Mouse (Mus musculus): ENCODE measurements around the gene Rin3. TPM values are rescaled to one million over a fixed set of nuclear protein-coding genes. Genes with fewer than 3 reads are reported as not detected.

Rin3 gene
- polyA plus RNA-seq, 1 experiment from 2014 or later = 3.5 TPM

DNA sequence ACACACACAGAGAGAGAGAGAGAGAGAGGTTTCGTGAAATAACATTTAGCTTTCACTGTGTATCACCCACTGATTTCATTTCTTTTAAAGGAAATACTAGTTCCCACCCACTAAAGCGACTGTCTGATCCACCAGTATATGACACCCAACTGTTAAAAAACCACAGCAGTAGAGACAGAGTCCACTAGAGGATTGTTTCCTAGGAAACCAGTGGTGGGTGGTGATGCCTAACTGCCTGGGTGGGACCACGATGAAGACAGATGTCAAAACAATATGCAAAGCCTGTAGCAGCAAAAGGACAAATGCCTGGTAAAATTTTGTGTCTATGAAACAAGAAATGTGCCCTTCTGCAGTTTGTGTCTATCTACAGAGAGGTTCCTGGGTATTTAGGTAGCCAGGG is 31.8 kb upstream of the Rin3 start:
- Histone ChIP-seq H3K36me3 (replicated peaks; ENCODE audit: control insufficient read depth, insufficient read depth, low read depth, low read length) (no peaks in the 10 kb centered on the region), H3K4me3 (ENCODE audit: low read depth, low read length) (no peak overlapping the region), H3K9me3 (replicated peaks; ENCODE audit: control insufficient read depth, low read length) (no peaks in the 10 kb centered on the region), H3K27ac (replicated peaks; ENCODE audit: low read depth, low read length) (no peak overlapping the region), H3K27me3 (ENCODE audit: control insufficient read depth, insufficient read depth, low read length) (no peaks in the 10 kb centered on the region; the same call in 1 of the 2 replicates), H3K9ac (replicated peaks; ENCODE audit: low read length) (no peak overlapping the region), H3K4me1 (ENCODE audit: control insufficient read depth, insufficient read depth, low read length) (no peaks in the 10 kb centered on the region), H3K4me2 (ENCODE audit: low read depth, low read length) (no peak overlapping the region)
- ATAC-seq (replicated peaks; ENCODE audit: insufficient number of reproducible peaks, low FRiP score, low TSS enrichment, low read depth) (no peak), DNase-seq (ENCODE audit: low spot score) (no peak)
- 81% methylated on average over 3 of the region's 3 CpGs for WGBS

DNA sequence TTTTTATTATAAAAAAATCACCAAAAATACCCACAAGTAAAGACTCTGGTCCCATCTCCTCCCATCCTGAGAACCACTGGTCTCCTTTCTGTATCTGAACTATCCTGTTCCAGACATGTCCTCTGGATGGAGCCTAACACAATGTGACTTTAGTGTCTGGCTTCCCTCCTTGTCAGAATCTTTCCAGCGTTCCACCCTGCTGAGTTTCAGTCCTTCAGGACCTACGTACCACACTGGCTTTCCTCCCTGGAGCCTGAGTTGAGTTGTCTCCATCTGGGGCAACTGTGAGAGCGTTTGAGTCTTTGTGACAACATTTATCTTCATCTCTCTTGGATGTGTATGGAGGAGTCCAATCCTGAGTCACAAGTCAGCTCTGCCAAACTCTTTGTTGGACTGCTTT is 30.9 kb upstream of the Rin3 start:
- H3K4me2 ChIP-seq (ENCODE audit: low read depth, low read length) = no peak overlapping the region
- DNase-seq (ENCODE audit: low spot score) (no peak), ATAC-seq (replicated peaks; ENCODE audit: insufficient number of reproducible peaks, low FRiP score, low TSS enrichment, low read depth) (no peak)
- H3K4me1 ChIP-seq (ENCODE audit: control insufficient read depth, insufficient read depth, low read length) = no peaks in the 10 kb centered on the region
- no peaks in the 10 kb centered on the region; the same call in 1 of the 2 replicates for H3K27me3 ChIP-seq (ENCODE audit: control insufficient read depth, insufficient read depth, low read length)
- WGBS = 78% methylated on average over 3 of the region's 3 CpGs
- no peak overlapping the region for H3K4me3 ChIP-seq (ENCODE audit: low read depth, low read length)
- no peak overlapping the region for H3K9ac ChIP-seq (replicated peaks; ENCODE audit: low read length)
- H3K9me3 ChIP-seq (replicated peaks; ENCODE audit: control insufficient read depth, low read length) = no peaks in the 10 kb centered on the region
- no peaks in the 10 kb centered on the region for H3K36me3 ChIP-seq (replicated peaks; ENCODE audit: control insufficient read depth, insufficient read depth, low read depth, low read length)
- H3K27ac ChIP-seq (replicated peaks; ENCODE audit: low read depth, low read length) = no peak overlapping the region

DNA sequence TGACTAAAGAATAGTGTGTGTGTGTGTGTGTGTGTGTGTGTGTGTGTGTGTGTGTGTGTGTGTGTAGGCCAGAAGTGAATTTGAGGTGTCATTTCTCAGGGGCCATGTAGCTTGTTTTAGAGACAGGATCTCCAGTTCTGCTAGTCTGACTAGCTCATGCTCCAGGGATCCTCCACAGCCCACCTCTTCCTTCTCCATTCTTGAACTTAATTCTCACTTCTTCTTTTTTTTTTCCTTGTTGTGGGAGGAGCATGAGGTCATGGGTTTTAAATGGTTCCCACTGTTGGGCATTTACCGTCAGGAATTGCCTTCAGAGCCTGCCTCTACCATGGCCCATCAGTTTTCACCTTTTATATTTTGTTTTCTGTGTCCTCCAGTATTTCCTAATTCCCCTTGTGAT is 30.3 kb upstream of the Rin3 start:
- no peaks in the 10 kb centered on the region for H3K9me3 ChIP-seq (replicated peaks; ENCODE audit: control insufficient read depth, low read length)
- H3K4me1 ChIP-seq (ENCODE audit: control insufficient read depth, insufficient read depth, low read length) = no peaks in the 10 kb centered on the region
- no peak overlapping the region for H3K4me2 ChIP-seq (ENCODE audit: low read depth, low read length)
- no peaks in the 10 kb centered on the region for H3K36me3 ChIP-seq (replicated peaks; ENCODE audit: control insufficient read depth, insufficient read depth, low read depth, low read length)
- no peak overlapping the region for H3K9ac ChIP-seq (replicated peaks; ENCODE audit: low read length)
- ATAC-seq (replicated peaks; ENCODE audit: insufficient number of reproducible peaks, low FRiP score, low TSS enrichment, low read depth) = no peak
- H3K27me3 ChIP-seq (ENCODE audit: control insufficient read depth, insufficient read depth, low read length) = no peaks in the 10 kb centered on the region; the same call in 1 of the 2 replicates
- no peak for DNase-seq (ENCODE audit: low spot score)
- H3K27ac ChIP-seq (replicated peaks; ENCODE audit: low read depth, low read length) = no peak overlapping the region
- 76% methylated on average over 1 of the region's 1 CpGs for WGBS
- no peak overlapping the region for H3K4me3 ChIP-seq (ENCODE audit: low read depth, low read length)

DNA sequence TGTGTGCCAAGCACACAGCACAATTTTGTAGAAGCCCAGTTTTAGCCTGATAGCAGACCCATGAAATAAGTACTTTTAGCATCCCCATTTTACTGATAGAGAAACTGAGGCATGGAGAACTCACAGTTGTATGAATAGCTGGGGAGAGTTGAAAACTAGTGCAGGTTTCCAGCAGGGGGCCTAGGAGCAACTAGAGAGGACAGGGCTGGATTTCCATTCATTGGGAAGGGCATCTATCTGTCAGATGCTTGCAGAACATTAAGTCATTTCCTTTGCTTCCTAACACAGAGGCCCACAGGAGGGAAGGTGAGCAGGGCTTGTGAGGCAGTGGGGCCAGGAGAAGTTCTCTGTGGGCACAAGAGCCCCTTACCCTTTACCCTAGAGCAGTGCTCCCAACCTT is 27.8 kb upstream of the Rin3 start:
- no peaks in the 10 kb centered on the region for H3K9me3 ChIP-seq (replicated peaks; ENCODE audit: control insufficient read depth, low read length)
- ATAC-seq (replicated peaks; ENCODE audit: insufficient number of reproducible peaks, low FRiP score, low TSS enrichment, low read depth) = no peak
- no peak overlapping the region for H3K27ac ChIP-seq (replicated peaks; ENCODE audit: low read depth, low read length)

DNA sequence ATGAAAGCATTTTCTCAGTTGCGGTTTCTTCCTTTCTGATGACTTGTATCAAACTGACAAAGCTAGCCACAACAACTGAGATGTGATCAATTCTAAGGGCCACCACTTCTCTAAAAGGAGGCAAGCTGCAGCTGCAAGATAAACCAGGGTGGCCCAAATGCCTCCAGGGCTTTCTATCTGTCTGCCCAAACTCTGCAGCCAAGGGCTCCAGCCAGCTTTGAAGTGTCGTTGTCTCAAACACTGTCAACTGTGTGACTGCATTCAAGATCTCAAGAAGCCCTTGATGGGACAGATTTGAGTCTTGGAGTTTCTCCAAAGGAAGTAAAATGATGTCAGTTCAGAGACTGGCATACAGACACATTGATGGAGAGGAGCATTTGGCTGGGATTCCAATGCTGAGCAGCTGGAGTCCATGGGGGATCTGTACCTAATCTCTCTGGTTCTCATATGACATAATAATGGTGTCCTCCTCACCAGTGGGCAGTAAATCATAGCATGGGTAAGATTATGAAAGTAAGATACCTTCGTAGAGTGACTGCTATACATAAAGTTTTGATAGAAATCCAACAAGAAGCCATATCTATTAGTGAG is 24.2 kb upstream of the Rin3 start:
- H3K27ac ChIP-seq (replicated peaks; ENCODE audit: low read depth, low read length) = no peak overlapping the region
- no peaks in the 10 kb centered on the region for H3K36me3 ChIP-seq (replicated peaks; ENCODE audit: control insufficient read depth, insufficient read depth, low read depth, low read length)
- H3K4me1 ChIP-seq (ENCODE audit: control insufficient read depth, insufficient read depth, low read length) = no peaks in the 10 kb centered on the region
- no peak overlapping the region for H3K9ac ChIP-seq (replicated peaks; ENCODE audit: low read length)
- 71% methylated on average over 3 of the region's 3 CpGs for WGBS
- H3K9me3 ChIP-seq (replicated peaks; ENCODE audit: control insufficient read depth, low read length) = no peaks in the 10 kb centered on the region
- DNase-seq (ENCODE audit: low spot score) (no peak), ATAC-seq (replicated peaks; ENCODE audit: insufficient number of reproducible peaks, low FRiP score, low TSS enrichment, low read depth) (no peak)
- H3K27me3 ChIP-seq (ENCODE audit: control insufficient read depth, insufficient read depth, low read length) = no peaks in the 10 kb centered on the region
- no peak overlapping the region for H3K4me2 ChIP-seq (ENCODE audit: low read depth, low read length)
- no peak overlapping the region for H3K4me3 ChIP-seq (ENCODE audit: low read depth, low read length)

More for the DNA sequence above, 27.8 kb upstream of the Rin3 start:
- no peak for DNase-seq (ENCODE audit: low spot score)
- Histone ChIP-seq H3K9ac (replicated peaks; ENCODE audit: low read length) (no peak overlapping the region), H3K4me2 (ENCODE audit: low read depth, low read length) (no peak overlapping the region), H3K36me3 (replicated peaks; ENCODE audit: control insufficient read depth, insufficient read depth, low read depth, low read length) (no peaks in the 10 kb centered on the region), H3K4me1 (ENCODE audit: control insufficient read depth, insufficient read depth, low read length) (no peaks in the 10 kb centered on the region), H3K27me3 (ENCODE audit: control insufficient read depth, insufficient read depth, low read length) (no peaks in the 10 kb centered on the region; the same call in 1 of the 2 replicates), H3K4me3 (ENCODE audit: low read depth, low read length) (no peak overlapping the region)

DNA sequence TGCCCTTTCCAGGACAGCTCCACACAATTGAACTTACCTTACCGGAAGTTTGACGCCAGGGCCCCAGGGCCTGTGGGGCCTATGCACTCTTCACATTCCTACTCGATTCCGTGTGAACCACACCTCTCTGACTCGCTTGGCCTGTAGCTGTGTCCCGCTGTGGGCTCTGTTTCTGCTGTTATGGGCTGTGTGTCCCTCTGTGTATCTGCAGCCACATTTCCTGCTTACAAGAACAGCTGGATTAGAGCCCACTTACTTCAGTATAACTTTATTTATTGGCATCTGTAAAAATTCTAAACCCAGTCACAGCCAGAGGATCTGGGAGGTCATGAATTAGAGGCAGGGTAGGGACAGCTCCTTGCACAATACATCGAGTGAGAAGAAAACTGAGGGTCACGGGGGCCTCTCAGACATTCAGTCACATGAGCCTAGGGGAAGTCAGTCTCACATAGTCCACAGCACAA is 20.9 kb upstream of the Rin3 start:
- DNase-seq (ENCODE audit: low spot score) (no peak), ATAC-seq (replicated peaks; ENCODE audit: insufficient number of reproducible peaks, low FRiP score, low TSS enrichment, low read depth) (no peak)
- Histone ChIP-seq H3K9me3 (replicated peaks; ENCODE audit: control insufficient read depth, low read length) (no peaks in the 10 kb centered on the region), H3K4me2 (ENCODE audit: low read depth, low read length) (no peak overlapping the region), H3K27me3 (ENCODE audit: control insufficient read depth, insufficient read depth, low read length) (no peaks in the 10 kb centered on the region), H3K36me3 (replicated peaks; ENCODE audit: control insufficient read depth, insufficient read depth, low read depth, low read length) (no peaks in the 10 kb centered on the region), H3K4me1 (ENCODE audit: control insufficient read depth, insufficient read depth, low read length) (no peaks in the 10 kb centered on the region), H3K4me3 (ENCODE audit: low read depth, low read length) (no peak overlapping the region), H3K27ac (replicated peaks; ENCODE audit: low read depth, low read length) (no peak overlapping the region; the same call in 1 of the 2 replicates), H3K9ac (replicated peaks; ENCODE audit: low read length) (no peak overlapping the region)
- 22% methylated on average over 8 of the region's 8 CpGs for WGBS

DNA sequence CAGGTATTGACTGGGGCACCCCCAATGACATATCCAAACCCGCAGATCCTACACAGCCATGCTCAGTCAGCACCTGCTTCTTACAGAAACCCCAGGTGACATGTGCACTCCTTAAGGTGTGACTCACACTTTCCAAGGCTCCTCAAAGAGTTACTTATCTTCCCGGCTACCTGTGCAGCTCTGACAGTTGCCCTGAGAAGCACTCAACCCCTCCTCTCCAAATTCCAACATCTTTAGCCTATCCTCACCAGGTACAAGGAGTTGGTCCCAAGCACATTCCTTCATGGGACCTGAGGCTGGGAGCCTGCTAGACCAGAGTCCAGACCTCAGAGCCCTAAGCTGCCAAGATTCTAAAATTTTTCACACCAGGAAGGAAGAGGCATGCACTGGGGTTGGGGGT is 20.0 kb upstream of the Rin3 start:
- no peaks in the 10 kb centered on the region for H3K36me3 ChIP-seq (replicated peaks; ENCODE audit: control insufficient read depth, insufficient read depth, low read depth, low read length)
- H3K4me1 ChIP-seq (ENCODE audit: control insufficient read depth, insufficient read depth, low read length) = no peaks in the 10 kb centered on the region
- H3K4me2 ChIP-seq (ENCODE audit: low read depth, low read length) = no peak overlapping the region
- DNase-seq (ENCODE audit: low spot score) = no peak
- no peaks in the 10 kb centered on the region for H3K27me3 ChIP-seq (ENCODE audit: control insufficient read depth, insufficient read depth, low read length)
- H3K9me3 ChIP-seq (replicated peaks; ENCODE audit: control insufficient read depth, low read length) = no peaks in the 10 kb centered on the region
- no peak overlapping the region for H3K4me3 ChIP-seq (ENCODE audit: low read depth, low read length)
- no peak for ATAC-seq (replicated peaks; ENCODE audit: insufficient number of reproducible peaks, low FRiP score, low TSS enrichment, low read depth)
- whole genome bisulfite sequencing = 77% methylated on average over 2 of the region's 2 CpGs
- no peak overlapping the region for H3K27ac ChIP-seq (replicated peaks; ENCODE audit: low read depth, low read length)
- H3K9ac ChIP-seq (replicated peaks; ENCODE audit: low read length) = no peak overlapping the region

DNA sequence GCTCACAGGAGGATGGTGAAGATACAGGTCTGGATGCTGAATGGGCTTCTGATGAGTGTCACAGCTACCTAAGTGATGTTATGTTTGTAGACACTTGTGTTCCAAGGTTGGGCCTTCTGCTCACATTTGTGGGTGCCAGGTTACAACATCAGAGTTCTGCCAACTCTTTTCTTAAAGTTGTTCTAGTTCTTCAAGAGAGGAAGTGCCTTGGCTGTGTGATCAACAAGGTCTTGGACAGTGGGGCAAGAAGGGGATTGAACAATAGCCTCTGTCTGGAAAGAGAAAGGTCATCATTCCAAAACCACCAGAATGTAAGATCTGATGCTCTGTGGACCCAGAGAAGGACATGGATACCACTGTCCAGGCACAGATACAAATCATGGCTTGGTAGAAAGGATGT is 19.6 kb upstream of the Rin3 start:
- Histone ChIP-seq H3K27ac (replicated peaks; ENCODE audit: low read depth, low read length) (no peak overlapping the region), H3K4me3 (ENCODE audit: low read depth, low read length) (no peak overlapping the region), H3K4me1 (ENCODE audit: control insufficient read depth, insufficient read depth, low read length) (no peaks in the 10 kb centered on the region), H3K27me3 (ENCODE audit: control insufficient read depth, insufficient read depth, low read length) (no peaks in the 10 kb centered on the region), H3K4me2 (ENCODE audit: low read depth, low read length) (no peak overlapping the region), H3K36me3 (replicated peaks; ENCODE audit: control insufficient read depth, insufficient read depth, low read depth, low read length) (no peaks in the 10 kb centered on the region), H3K9ac (replicated peaks; ENCODE audit: low read length) (no peak overlapping the region), H3K9me3 (replicated peaks; ENCODE audit: control insufficient read depth, low read length) (no peaks in the 10 kb centered on the region)
- DNase-seq (ENCODE audit: low spot score) (no peak), ATAC-seq (replicated peaks; ENCODE audit: insufficient number of reproducible peaks, low FRiP score, low TSS enrichment, low read depth) (no peak)
